Mouse (Mus musculus) thymus, postnatal 14 days (tissue): ENCODE measurements at regions not wholly inside any gene's neighbourhood (a gene's known extent, or its start where the extent isn't known, plus 50 kb on each side); places are given as distances from the start of the nearest gene placed in this dataset.

ENCODE experiments used
- DNase-seq: peaks from one replicate; pipeline ENCODE4 v3.0.0; 2021

DNA sequence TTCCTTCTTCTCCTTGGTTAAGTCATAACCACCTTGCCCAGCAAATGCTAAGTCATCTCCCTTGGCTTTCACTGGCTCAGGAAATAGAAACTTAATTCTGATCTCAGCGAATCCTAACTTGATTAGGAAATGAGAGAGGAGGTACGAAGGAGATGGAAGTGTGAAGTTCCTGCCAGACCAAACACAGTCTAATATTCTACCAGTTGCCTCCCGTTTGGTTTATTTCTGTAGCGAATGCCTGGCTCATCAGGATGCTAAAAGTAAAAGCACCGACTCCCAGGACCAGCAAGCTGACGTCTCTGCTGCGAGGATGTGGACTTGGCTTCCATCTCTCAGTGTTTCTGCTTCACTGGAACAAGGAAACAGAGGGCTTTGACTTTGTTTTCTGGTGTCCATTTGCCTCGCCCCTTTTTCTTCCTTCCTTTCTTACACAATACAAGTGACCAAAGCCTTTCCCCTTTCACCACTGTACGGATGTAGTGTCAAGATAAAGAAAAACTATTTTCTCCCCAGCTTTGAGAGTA lies 204.3 kb downstream of the Dusp6 start:
- no peak for DNase-seq

DNA sequence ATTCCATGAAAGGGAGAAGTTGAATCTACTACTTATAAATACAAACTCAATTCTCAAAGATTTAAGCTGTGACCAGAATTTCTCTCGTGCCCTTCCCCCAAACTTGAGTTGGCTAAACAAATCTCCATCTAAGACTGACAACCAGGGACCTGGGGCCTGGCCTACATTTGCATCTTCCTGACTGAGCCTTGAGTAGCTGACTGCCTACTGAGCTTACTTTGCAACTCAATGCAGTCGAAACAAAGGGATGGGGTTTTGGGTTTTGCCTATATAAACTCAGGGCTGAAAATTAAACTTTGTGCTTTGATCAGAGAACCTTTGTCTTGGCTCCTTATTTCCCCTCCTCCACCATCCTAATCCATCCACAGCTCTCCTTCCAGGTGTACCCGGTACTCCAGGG lies 205.9 kb downstream of the Dusp6 start:
- DNase-seq, result no peak

DNA sequence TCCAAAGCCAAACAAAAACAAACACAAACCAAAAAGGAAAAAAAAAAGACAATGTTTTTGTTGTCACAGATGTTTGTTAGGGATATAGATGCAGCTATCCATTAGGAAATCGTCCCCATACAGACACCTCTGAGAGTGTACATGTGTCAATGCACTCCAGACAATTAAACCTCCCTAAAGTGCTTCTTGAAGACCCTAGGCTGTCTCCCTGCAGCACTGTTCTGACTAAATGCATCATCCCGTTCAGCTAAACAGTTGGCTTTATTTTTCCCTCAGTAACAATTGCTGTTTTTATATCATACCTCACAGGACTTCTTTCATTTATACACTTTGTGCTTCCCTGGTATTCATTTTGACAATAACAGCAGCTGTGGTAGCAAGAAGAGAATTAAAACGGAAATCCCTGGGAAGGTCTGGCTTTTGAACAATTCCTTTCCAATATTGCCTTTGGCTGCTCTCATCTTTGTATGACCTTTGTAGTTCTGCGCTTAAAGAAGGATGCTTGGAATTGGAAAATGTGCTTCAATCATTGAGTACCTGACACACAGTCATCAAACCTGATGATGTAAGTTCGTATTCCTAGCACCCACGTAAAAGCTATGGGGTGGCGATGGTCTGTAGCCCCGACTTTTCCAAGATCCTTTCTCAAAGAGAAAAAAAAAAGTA lies 208.9 kb downstream of the Dusp6 start:
- no peak for DNase-seq

DNA sequence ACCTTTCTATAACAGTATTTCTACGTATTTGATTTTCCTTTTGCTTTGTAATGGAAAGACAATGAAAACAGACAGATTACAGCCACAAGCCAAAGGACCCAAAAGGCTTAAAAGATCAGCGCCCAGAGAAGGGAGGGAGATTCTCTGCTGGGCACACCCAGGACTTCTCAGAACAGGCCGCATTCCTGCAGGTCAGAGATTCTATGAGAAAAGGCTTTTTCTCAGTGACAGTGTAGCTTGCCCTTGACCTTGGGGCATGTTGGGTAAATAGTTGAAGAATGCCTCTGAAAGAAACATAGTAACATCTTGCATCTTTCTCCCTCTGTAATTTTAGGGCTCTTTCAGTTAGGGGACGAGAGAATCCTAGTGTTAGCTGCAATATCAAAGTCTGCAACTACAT lies 209.8 kb downstream of the Dusp6 start:
- DNase-seq, result no peak

DNA sequence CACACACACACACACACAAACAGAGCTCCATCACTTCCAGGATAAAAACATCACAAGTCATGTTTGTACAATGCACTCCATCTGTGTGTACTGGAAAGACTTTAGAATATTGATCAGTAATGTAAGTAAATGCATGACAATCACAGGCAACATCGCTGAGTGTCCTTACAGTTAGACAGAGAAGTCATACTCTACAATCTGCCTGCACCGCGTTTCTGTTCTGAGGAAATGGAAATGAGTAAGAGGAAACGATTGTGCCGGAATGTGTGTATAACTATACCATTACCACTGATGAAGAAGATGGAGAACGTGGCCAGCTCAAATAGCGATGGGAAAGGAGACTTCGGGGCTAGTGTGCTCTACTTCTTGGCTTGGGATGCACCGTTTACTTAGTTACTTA lies 210.7 kb downstream of the Dusp6 start:
- no peak for DNase-seq

DNA sequence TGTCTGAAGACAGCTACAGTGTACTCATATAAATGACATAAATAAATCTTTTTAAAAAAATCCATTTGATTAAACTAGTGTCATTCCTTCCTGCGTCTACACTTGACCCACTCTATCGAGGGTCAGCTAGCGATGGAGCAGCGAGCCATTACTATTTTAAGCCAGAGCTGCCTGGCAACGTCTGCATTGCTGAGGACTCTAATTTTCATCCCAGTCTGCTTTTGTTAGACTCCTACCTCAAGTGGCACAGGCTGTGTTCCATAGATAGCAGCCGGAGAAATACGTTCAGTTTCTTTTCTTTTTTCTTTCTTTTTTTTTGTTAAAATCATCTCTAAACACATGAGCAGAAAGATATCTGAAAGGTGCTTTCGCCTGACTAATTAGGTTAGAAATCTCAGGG lies 211.5 kb downstream of the Dusp6 start:
- DNase-seq, result no peak

DNA sequence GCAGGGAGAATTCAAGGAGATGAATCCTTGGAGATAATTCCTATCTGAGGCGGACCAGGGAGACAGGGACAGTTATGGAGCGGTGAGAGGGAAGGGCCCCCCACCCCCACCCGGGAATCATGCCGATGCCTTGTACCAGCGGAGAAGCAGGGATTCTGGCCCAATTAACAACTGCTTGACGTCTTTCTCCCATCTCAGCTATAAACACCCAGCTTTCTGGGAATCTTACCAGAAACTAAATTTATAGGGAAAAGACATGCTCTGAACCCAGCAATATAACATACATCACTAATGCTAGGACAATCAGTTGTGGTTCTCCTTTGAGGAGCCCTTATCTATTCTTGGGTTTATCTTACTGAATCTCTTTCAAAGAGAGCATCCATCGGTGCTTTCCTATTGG lies 213.2 kb downstream of the Dusp6 start:
- DNase-seq, result no peak

DNA sequence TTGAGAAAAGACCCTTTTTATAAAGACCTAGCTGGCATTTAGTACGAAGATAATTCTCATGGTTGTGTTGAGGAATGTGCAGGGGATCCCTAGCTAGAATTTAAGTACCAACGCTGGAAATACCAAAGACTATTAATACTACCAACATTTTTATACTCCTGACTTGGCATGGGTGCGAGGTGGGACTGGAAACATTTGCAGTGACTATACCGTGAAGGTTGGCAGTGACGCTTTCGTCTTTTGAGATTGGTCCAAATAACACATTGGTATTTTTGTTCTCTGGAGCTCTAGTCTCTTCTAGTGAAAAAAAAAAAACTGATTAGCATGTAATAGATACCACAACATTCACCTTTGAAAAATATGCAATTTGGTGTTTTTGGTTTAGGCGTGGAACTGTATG lies 213.7 kb downstream of the Dusp6 start:
- no peak for DNase-seq

DNA sequence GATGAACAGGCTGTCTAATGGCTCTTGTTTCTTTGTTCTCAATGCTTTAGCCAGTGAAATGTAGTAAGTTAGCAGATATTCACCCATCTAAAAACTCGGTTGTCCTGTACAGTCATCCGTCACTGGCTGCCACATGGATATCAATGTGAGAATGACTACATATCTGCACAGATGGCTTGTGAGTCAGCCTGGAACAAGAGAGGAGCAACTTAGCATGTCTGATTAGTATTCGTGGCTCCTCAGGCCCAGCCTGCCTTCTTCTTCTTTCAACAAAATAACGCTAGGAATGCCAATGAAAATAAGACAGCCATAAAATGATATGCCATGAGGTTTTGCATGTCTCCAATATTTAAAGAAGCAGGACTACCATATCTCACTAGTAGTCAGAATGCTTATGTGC lies 217.5 kb downstream of the Dusp6 start:
- DNase-seq, result no peak

DNA sequence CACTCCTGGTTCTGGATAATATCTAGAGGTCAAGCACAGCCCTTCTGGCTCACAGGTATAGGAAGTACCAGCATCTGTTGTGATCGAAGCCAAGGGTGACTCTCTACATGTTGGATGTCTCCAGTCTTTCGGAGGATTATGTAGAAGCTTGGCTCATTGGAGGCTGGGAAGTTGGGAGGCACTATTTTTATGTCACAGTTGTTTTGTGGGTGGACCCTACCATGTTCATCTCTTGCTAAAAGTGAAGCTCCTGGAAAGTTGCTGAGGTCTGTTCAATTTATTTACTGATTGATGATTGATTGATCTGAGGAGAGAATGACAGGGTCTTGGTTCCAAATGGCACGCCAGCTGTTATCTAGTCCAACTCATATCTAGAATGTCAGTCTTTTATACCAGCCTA lies 219.0 kb downstream of the Dusp6 start:
- DNase-seq, result no peak

DNA sequence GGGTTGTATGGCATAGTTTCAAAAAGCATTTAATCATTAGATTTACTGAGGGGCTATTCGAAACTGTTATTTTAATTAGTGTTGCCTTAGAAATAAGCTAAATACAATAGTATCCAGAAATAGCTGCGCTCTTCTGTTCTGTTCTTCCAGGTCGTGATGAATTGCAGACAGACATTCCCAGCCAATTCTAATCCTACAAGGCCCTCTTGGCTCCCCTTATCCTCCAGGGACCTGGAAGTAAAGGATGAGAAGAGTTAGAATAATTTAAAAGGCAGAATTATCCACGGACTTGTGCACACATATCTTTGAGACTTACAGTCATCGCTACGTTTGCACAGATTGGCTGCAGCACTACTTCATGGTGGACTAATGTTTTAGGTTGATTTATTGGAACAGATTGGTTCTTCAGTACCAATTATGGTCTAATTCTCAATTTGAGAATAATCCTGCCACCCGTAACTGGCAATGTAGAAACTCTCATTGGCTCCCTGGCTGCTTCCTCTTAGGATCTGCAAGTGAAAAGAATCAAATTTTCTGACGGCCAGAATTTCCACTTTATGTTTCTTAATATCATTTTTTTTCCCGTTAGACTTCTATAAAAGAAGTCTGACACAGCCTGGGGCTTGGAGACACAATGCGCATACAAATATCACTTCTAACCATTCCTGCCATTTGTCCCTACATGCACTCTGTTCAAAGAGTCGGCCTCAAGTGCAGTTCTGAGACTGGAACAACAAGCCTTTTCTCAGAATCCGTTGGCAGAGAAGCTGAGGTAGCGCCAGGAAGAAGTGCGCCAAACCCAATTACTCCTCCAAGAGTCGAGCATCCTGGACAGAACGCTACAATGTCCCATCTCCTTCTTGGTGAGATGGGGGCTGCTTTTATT lies 225.4 kb downstream of the Dusp6 start:
- DNase-seq, result no peak

DNA sequence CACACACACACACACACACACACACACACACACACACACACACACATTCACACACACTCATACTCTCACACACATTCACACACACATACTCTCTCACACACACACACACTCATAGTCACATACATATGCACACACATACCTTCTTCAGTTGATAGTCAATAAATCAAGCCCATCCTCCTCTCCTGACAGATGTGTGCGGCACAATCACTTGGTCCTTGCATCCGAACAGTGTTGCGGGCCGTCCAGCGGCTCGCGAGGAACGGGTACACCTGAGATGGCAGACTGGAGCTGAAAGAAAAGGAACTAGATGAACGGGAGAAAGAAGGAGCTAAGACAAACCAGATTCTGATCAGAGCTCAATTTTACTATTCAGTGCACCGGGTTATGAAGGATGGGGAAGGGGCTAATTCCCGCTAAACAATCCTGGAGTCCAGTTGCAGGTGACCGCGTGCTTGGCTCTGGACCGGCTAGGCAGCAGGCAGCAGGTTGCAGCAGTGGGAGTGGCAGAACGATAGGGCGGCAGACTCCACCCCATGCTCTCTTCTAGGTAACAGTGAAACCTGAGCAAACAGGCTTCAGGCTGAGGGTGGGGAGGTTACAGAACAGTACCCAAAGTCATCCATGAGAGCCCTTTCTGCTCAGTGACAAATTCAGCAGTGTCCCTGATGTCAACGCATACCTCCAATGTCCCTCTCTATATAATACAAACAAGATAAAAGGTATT lies 247.8 kb downstream of the Csl start:
- no peak for DNase-seq

DNA sequence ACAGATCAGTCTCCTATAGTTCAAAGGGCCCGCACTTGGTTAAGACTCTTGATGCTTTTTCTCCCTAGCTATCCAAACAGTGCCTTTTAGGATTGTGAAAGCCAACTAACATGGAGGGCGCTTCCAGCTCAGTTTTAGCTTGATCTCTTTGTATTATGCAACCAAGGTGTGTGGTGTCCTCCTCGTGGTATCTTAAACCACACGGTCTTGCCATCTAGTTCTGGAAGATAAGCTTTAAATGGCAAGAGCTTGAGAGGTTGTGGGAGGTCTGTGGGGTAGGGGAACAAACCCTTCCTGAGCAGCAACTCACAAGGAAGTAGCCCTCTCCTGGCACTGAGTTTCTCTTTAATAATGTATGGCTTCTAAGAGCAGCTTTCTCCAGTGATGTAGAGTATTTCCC lies 241.5 kb downstream of the Csl start:
- DNase-seq, result no peak

DNA sequence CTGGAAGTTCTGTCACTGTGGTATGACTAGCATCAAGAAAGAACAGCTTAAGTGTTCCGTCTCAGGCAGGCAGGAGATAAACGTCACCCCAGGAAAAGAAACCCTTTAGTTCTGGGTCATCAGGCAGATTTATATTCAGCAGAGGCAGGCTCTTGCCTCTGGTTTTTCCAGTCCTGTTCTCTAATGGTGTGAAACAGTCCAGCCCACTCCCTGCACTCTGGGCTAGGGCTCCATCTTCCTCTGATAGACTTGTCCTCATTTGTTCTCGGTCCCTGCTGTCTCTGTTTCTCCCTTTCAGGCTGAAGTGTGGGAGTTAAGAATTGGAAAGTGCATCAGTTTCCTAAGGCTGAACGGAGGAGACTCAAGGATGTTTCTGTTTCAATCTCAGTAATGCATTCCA lies 240.0 kb downstream of the Csl start:
- no peak for DNase-seq

DNA sequence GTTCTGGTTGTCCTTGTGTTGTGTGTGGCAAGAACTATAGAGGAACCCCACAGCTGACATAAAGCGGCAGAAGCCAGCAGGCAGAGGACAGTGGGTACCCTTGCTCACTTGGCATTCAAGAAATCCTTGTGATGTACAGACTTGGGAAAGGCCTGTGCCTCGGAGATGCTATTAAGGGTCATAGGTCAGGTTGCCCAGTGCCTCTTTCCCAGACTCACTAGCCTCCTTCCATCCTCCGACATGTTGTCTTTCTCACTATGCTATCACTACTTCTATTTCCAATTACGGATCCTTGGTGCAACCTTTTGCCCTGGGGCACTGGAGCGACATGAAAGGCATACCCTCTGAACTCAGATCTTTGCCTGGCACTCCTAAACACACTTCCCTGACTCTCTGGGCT lies 235.6 kb downstream of the Csl start:
- DNase-seq, result no peak

DNA sequence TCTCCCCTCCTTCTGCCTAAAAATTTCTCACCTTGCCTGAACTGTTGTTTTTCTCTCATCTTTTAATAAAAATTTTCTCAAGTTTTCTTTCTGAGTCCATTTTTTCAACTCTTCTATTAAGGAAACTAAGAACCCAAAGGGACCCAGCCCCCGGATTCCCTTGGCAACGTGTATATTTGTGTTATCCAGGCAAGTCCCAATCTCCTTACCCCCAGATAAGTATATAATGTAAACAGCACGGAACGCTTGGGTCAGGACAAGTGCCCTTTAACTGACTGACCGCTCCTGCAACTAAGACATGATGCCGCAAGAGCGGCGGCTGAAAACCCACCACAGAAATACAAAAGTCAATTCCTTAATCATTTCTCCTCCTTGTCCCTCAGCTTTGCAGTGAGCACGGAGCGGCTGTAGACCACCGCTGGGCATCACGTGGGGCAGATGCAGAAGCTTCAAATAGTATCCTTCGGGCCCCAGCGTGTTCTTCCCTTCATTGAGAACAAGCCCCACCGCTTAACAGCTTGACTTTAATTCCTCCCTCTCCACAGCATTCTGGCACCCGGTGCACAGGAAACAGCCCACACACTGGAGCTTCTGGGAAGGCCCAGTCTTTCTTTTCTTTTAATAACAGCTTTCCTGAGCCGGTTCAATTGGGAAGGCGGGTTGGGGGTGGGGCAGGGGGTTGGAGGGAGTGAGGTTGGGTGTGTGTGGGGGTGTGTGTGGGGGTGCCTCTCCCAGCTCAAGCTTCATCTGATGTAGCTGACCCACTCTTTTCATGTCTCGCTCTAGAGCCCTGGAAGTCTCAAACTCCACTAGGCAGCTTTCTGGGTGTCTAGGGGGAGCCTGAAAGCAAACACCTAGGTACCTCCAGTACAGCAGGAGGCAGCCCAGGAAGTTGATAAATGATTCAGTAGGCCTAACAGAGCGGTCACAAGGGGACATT lies 234.9 kb downstream of the Csl start:
- DNase-seq, result no peak

DNA sequence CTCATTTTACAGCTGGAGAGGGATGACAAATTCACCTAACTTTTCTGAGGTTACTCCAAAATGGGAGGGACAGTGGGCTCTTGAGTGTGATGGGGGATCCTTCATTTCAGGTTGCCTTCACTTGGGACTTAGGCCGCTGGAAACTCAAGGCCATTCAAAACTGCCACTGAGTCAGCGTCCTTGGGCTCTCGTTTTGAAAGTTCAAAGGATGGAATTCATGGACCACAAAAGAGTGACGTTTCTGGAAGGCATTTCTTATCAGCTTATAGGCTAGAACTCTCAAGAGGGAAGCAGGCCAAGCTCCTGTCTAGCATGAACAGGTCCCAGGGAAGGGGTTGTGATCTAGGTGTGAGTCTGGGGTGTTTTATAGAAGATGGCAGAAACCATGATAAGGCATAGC lies 233.3 kb downstream of the Csl start:
- DNase-seq, result no peak

DNA sequence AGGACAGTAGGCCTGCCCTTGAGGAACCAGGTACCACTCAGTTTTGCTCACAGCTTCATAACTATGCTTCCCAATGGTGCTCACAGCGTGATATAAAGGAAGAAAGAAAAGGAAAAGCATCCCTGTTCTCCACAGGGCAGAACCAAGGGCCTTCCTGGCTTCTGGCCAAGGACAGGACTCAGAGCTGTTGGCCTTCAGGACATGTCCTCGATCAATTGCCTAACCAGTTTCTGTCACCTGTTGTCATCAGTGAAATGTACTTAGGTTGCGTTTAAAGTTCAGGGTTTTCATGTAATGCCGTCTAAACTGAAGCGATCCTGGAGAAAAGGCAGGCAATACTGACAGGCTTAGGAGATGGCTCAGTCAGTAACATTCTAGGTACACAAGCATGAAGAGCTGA lies 232.9 kb downstream of the Csl start:
- DNase-seq, result no peak

DNA sequence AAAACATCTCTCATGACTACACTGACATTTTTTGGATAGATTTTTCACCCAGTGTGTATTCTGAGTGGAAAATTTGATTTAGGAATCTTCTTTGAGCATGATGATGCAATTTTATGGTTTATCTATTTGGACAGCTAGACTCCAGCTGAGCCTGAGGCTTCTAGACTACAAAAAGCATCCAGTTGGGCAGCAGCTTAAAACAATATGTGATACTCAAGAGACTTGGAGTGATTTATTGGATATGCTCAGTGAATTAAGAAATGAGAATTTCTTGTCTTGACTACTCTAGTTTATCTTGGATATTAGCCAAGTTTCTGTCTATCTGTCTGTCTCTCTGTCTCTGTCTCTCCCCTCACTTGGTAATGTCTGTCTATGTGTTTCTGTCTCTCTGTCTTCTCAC lies 228.4 kb downstream of the Csl start:
- no peak for DNase-seq

DNA sequence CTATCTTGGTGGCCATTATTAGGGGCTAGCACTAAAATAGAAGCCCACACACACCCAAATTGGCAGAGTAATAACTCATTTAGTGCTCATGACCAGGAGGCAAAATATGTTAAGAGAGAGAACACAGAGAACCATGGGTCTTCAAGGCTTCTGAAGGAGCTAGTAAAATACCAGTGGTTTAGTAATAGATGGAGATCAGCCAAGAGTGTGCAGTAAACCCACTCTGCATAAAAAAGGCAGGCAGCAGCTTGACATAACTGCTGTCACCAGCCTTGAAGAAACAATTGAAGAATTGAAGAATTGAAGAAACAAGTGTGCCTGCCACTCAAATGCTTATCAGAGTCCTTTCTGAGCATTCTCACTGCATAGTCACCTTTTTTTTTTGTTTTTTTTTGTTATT lies 227.9 kb downstream of the Csl start:
- no peak for DNase-seq

DNA sequence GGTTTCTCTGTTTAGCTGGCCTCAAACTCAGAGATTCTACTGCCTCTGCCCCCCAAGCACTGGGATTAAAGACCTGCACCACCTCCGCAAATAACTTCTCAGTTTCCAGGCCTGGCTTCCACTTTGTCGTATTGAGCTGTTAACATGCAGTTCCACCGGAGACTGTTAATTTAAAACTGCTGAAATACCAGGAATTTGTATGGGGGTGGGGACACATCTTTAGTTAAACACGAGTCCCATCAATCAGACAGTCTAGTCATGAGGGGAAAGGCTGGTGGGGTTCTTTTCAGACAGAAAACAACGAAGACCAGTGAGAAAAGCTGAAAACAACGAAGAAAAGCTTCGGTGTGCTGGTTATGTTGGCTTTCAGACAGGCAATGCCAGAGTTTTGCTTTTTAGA lies 227.5 kb downstream of the Csl start:
- DNase-seq, result no peak

DNA sequence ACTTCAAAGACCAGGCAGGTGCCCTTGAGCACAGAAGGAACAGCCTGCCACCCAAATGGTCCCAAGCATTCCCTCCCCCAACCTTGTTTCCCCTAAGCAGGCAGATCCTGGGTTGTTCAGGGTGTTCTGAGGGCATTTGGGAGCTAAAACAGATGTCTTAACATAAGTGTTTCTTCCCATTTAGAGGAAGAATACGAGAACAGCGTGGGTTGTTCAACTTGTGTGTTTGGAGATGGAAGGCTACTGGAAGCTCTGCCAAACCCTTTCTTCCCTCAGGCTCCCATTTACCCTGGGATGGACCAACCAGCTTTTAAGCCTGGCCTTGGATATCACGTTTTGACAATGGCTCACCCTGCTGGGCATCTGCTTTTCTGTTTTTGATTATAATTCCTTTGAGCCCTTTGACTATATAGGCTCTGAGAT lies 226.8 kb downstream of the Csl start:
- DNase-seq, result no peak

DNA sequence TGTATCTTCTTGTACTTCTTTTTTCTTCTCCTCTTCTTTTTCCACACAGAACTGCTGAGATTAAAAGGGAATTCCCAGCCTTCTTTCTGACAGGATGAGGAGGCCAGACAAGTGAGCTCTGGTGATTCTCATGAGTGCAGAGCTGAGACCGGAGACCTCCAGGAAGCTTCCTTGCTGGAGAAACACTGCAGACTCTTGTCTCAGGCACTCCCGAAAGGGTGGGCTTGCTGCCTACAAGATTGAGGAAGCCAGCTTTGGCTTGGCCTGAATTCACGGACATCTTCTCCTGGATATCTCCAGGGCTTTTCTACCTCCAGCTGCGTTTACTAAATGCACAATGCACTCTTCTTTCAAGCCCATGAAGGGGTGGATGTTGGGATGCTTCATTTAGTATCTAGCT lies 226.0 kb downstream of the Csl start:
- DNase-seq, result no peak
